Mouse (Mus musculus) thymus, postnatal 0 days (tissue): ENCODE measurements at regions not wholly inside any gene's neighbourhood (a gene's known extent, or its start where the extent isn't known, plus 50 kb on each side); places are given as distances from the start of the nearest gene placed in this dataset.
A peak's percentile ranks its signal among the peaks of the same experiment; 100 is the strongest.

Experiments
- DNase-seq: peaks from one replicate; pipeline ENCODE4 v3.0.0-alpha.2; 2015; ENCODE audit warnings: low spot score

GRCm38 (mm10) chr2:28287210-28287860, 94.5 kb downstream of the Olfm1 start:
- DNase-seq = no peak

- DNase-seq = no peak
These were observed 96.5 kb downstream of the Olfm1 start for GRCm38 (mm10) chr2:28289339-28289738.

GRCm38 (mm10) chr2:28289860-28290471, 97.2 kb downstream of the Olfm1 start:
- DNase-seq = no peak

GRCm38 (mm10) chr2:28294509-28294908, 101.7 kb downstream of the Olfm1 start:
- DNase-seq = no peak

GRCm38 (mm10) chr2:28296183-28296582, 103.4 kb downstream of the Olfm1 start:
- no peak for DNase-seq

GRCm38 (mm10) chr2:28298738-28299137, 105.9 kb downstream of the Olfm1 start:
- no peak for DNase-seq

- no peak for DNase-seq
These were observed 106.6 kb downstream of the Olfm1 start for GRCm38 (mm10) chr2:28299346-28299745.

GRCm38 (mm10) chr2:28301313-28301712, 108.5 kb downstream of the Olfm1 start:
- no peak for DNase-seq

- DNase-seq = no peak
These were observed 111.1 kb downstream of the Olfm1 start for GRCm38 (mm10) chr2:28303936-28304335.

GRCm38 (mm10) chr2:28304712-28305111, 111.9 kb downstream of the Olfm1 start:
- peak; percentile 35 for DNase-seq

GRCm38 (mm10) chr2:28309122-28309521, 116.3 kb downstream of the Olfm1 start:
- no peak for DNase-seq

GRCm38 (mm10) chr2:28312212-28312611, 119.4 kb downstream of the Olfm1 start:
- DNase-seq = no peak

- no peak for DNase-seq
These were observed 121.1 kb upstream of the Ppp1r26 start for GRCm38 (mm10) chr2:28325502-28325901.

GRCm38 (mm10) chr2:28326056-28326455, 120.5 kb upstream of the Ppp1r26 start:
- no peak for DNase-seq

GRCm38 (mm10) chr2:28326682-28327081, 119.9 kb upstream of the Ppp1r26 start:
- DNase-seq = no peak

- DNase-seq = no peak
These were observed 117.5 kb upstream of the Ppp1r26 start for GRCm38 (mm10) chr2:28329130-28329529.

GRCm38 (mm10) chr2:28335141-28335789, 111.3 kb upstream of the Ppp1r26 start:
- no peak for DNase-seq

- DNase-seq = no peak
These were observed 110.8 kb upstream of the Ppp1r26 start for GRCm38 (mm10) chr2:28335810-28336209.

GRCm38 (mm10) chr2:28336349-28337309, 110.0 kb upstream of the Ppp1r26 start:
- DNase-seq = no peak

- no peak for DNase-seq
These were observed 109.0 kb upstream of the Ppp1r26 start for GRCm38 (mm10) chr2:28337561-28337960.

GRCm38 (mm10) chr2:28341304-28341703, 105.3 kb upstream of the Ppp1r26 start:
- DNase-seq = no peak

- DNase-seq = no peak
These were observed 98.1 kb upstream of the Ppp1r26 start for GRCm38 (mm10) chr2:28348453-28348852.
